Mouse (Mus musculus) midbrain, embryonic 14.5 days (tissue): ENCODE measurements around the gene B4gat1. TPM values are rescaled to one million over a fixed set of nuclear protein-coding genes. Genes with fewer than 3 reads are reported as not detected.

Source experiments
- ATAC-seq: fragments of 200-750 bp; cut with Nextera tagmentation; 2 replicates; pipeline ENCODE4 v1.8.0; 2017; ENCODE audit warnings: moderate number of reproducible peaks, moderate library complexity; ENCODE audit not compliant: low FRiP score, low TSS enrichment
- DNase-seq: peaks from one replicate; pipeline ENCODE4 v3.0.0-alpha.2; 2015
- H3K27ac ChIP-seq: fragments of 300-500 bp; sonication (generic); replicated peaks from 2 replicates; pipeline ENCODE4 v1.5.1; 2014; ENCODE audit warnings: mild to moderate bottlenecking, low read depth, low read length, moderate library complexity
- H3K27me3 ChIP-seq: fragments of 300-500 bp; sonication (generic); 2 replicates; pipeline ENCODE4 v1.6.1; 2014; ENCODE audit warnings: low read length, control low read depth, mixed read lengths; ENCODE audit not compliant: control insufficient read depth, insufficient read depth
- H3K36me3 ChIP-seq: fragments of 300-500 bp; sonication (generic); 2 replicates; pipeline ENCODE4 v1.6.1; 2014; ENCODE audit warnings: low read length, control low read depth; ENCODE audit not compliant: control insufficient read depth, insufficient read depth
- H3K4me1 ChIP-seq: fragments of 300-500 bp; sonication (generic); 2 replicates; pipeline ENCODE4 v1.6.1; 2014; ENCODE audit warnings: mild to moderate bottlenecking, antibody characterized with exemption, low read length, control low read depth; ENCODE audit not compliant: control insufficient read depth, insufficient read depth
- H3K4me2 ChIP-seq: fragments of 300-500 bp; sonication (generic); 2 replicates; pipeline ENCODE4 v1.6.1; 2014; ENCODE audit warnings: mild to moderate bottlenecking, low read length, moderate library complexity
- H3K4me3 ChIP-seq: fragments of 300-500 bp; sonication (generic); replicated peaks from 2 replicates; pipeline ENCODE4 v1.5.1; 2014; ENCODE audit warnings: low read depth, low read length
- H3K9ac ChIP-seq: fragments of 300-500 bp; sonication (generic); replicated peaks from 2 replicates; pipeline ENCODE4 v1.6.1; 2014; ENCODE audit warnings: mild to moderate bottlenecking, low read length, moderate library complexity
- H3K9me3 ChIP-seq: fragments of 300-500 bp; sonication (generic); 2 replicates; pipeline ENCODE4 v1.6.1; 2016; ENCODE audit warnings: low read length, control low read depth, mixed read lengths; ENCODE audit not compliant: control insufficient read depth
- WGBS: fragments of 180-500 bp; shearing (Covaris S2); extraction: QIAGEN DNeasy Blood & Tissue Kit; methylation state at CpG from one replicate; pipeline ENCODE4 v1.1.7; 2014; 5-methylcytosine and 5-hydroxymethylcytosine counted together
- polyA plus RNA-seq: library from polyadenylated mRNA; unstranded; fragments of >200 nt; fragmentation: Nextera tagmentation; extraction: Ambion mirVana; gene quantifications from 2 replicates; pipeline ENCODE4 v1.2.1, GENCODE M21; 2014

The B4gat1 gene
- polyA plus RNA-seq, 1 experiment from 2014 or later, result 69.7 TPM

DNA sequence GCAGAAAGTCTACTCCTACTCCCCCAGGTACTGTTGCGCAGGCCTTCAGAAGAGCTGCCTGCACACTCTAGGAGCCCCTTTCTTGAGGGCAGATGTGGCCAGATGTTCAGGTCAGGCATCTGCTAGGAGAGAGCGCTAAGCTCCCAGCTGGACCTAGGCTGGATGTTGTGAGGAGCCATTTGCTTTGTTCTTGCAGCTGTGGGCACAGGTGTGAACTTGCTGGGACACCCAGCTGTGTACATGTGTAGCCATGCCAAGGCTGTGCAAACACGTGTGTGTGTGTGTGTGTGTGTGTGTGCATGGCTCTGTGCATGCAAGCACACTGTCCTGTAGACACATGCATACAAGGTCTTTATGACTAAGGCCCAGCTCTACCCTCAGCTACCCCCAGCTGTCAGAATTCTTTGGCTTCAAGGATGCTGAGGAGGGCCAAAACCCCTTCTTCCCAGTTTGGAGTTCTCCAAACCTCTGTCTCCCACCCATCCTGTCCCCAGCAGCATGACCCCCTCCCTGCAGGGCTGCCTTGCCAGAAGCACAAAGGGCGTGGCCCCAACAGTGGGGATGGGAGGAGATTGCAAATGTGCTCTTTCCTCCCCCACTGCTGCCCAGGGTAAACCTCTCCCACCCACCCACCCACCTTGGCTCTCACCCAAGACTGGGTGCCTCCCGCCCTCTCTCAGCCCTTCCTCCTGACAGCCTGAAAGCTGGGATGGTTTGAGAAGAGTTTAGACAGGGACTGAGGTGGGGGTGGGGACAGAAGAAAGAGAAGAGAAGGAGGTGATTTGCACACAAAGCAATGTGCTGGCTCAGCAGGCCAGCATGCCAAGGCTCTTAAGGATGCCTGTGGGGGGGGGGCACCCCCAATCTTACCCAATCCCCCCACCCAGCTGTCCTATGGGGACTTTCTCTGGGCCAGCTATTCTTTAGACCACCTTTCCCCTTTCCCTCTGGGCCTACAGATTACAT lies 22.0 kb downstream of the B4gat1 start:
- Histone ChIP-seq H3K4me1 (0 out of 2 replicates have a peak, but pooled peaks cover 8% of the 10 kb centered on the region), H3K27me3 (no peaks in the 10 kb centered on the region), H3K4me2 (no peak overlapping the region), H3K27ac (no peak overlapping the region), H3K36me3 (no peaks in the 10 kb centered on the region), H3K9ac (no peak overlapping the region), H3K4me3 (no peak overlapping the region), H3K9me3 (no peaks in the 10 kb centered on the region)
- ATAC-seq, result no peak
- no peak for DNase-seq
- WGBS, result 51% methylated on average over 5 of the region's 5 CpGs

DNA sequence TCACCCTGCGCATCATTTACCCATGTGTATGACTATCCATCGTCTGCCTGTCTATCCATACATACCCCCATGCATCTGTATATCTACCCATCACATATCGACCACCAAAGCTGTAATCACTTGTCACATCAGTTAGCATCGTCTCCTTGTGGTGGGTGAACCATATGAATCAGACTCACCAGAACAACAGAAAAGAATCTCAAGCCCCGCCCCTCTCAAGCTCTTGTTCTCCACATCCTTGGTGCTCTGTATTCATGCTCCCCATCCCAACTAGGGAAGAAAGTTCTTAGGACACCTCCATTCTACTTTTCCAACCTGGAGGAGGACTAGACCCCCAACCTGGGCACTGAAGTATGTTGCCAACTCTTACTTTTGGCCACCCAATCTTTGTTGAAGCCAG lies 23.4 kb downstream of the B4gat1 start:
- no peak for ATAC-seq
- no peak for DNase-seq
- 83% methylated on average over 5 of the region's 5 CpGs for WGBS

DNA sequence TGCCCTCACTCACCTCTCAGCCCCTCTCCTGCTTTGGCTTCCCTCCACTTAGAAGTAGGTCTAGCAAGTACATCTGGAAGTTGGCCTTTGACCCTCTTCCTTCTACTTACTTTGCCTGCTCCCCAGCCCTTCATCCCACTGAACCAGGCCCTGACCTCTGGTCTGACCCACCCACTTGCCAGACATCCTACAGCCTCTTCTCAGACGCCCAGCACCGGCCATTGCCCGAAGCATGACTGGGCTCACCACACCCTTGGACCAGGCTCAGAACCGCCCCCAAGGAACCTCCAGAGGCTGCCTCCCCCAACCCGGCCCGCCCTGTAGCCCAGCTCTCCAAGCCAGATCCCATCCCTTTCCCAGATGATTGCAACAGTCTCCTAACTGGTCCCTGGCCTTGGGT lies 23.8 kb downstream of the B4gat1 start:
- ATAC-seq, result no peak

More for the DNA sequence above, 23.4 kb downstream of the B4gat1 start:
- H3K9ac ChIP-seq, result no peak overlapping the region
- peaks cover 3% of the 10 kb centered on the region; the same call in 1 of the 2 replicates for H3K27me3 ChIP-seq
- no peak overlapping the region for H3K4me2 ChIP-seq
- no peak overlapping the region for H3K4me3 ChIP-seq
- H3K4me1 ChIP-seq, result 0 out of 2 replicates have a peak, but pooled peaks cover 8% of the 10 kb centered on the region
- no peaks in the 10 kb centered on the region for H3K9me3 ChIP-seq
- H3K36me3 ChIP-seq, result no peaks in the 10 kb centered on the region
- no peak overlapping the region for H3K27ac ChIP-seq

DNA sequence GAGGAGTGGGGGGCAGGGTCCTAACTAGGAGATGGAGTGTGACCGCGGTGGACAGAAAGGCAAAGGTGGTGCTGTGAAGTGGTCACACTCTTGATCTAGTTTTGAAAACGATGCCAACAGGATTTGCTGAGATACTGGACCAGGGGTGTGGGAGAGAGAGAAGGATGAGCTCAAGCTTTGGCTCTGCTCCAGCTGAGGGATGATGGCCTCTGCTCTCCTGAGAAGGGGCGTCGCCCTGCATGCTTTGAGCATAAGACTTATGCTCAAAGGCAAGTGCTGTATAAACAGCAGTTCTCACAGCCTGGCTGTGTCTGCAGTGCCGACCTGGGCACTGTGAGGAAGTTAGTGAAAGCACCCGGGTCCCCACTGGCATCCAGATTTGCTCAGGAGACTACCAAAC lies 26.5 kb downstream of the B4gat1 start:
- DNase-seq, result no peak
- Histone ChIP-seq H3K27ac (no peak overlapping the region), H3K4me3 (no peak overlapping the region), H3K27me3 (peaks cover 32% of the 10 kb centered on the region), H3K4me2 (no peak overlapping the region), H3K9ac (no peak overlapping the region), H3K9me3 (no peaks in the 10 kb centered on the region), H3K4me1 (peaks cover 16% of the 10 kb centered on the region), H3K36me3 (no peaks in the 10 kb centered on the region)
- no peak for ATAC-seq
- WGBS, result 76% methylated on average over 7 of the region's 7 CpGs

More for the DNA sequence above, 23.8 kb downstream of the B4gat1 start:
- no peak overlapping the region for H3K27ac ChIP-seq
- no peak overlapping the region for H3K4me3 ChIP-seq
- no peak for DNase-seq
- 87% methylated on average over 6 of the region's 6 CpGs for WGBS
- peaks cover 10% of the 10 kb centered on the region; the same call in 1 of the 2 replicates for H3K4me1 ChIP-seq
- peaks cover 6% of the 10 kb centered on the region; the same call in 1 of the 2 replicates for H3K27me3 ChIP-seq
- H3K4me2 ChIP-seq, result no peak overlapping the region
- no peaks in the 10 kb centered on the region for H3K36me3 ChIP-seq
- no peak overlapping the region for H3K9ac ChIP-seq
- no peaks in the 10 kb centered on the region for H3K9me3 ChIP-seq

DNA sequence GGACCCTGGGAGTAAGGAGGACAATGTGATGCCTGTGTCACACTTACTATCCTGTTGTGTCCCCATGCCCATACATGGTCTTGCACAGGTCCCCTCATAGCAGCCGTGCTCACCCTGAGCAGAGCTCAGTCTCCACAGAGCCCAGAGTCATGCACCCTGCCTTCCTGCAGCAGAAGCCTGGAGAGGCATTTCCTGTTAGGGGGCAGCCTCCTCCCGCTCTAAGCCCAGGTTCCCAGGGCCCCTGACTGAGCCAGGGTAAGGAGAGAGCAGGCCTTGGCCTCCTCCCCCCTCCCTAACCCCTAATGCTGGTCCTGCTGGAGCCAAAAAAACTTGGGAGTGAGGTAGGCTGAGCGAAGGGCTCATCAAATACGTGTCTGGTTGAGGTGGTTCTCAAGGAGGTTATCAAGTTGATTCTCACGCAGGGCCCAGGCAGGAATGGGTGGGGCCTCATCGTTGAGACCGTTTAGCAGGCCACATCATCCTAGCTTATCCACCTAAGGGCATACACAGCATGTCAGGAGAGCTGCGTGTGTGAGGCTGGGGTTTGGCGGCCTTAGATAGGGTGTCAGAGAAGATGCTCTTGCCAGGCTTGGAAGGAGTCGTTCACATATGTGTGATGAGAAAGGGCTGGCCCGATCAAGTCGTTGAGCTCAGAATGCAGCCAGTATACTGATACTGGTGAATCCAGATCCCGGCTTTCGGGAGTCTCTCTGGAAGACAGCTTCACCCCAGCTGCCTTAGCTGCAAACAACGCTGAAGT lies 28.6 kb downstream of the B4gat1 start:
- DNase-seq, result no peak

DNA sequence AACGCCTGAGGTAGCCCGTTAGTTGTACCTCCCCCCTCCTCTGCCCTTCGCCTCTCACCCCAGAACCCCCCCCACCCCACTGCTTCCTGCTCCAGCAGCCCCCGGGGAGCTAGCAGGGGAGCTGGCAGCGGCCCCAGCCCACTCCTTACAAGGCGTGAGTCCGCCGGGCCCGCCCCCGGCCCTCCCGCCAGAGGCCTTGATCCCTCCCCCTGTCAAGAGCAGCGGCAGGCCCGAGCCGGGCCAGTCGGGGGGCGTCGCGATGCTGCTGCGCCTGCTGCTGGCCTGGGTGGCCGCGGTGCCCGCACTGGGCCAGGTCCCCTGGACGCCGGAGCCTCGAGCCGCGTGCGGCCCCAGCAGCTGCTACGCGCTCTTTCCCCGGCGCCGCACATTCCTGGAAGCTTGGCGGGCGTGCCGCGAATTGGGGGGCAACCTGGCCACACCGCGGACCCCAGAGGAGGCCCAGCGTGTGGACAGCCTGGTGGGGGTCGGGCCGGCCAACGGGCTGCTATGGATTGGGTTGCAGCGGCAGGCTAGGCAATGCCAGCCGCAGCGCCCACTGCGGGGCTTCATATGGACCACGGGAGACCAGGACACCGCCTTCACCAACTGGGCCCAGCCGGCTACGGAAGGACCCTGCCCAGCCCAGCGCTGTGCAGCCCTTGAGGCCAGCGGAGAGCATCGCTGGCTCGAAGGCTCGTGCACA lies 29.4 kb downstream of the B4gat1 start, which contains the start of gene Cd248:
Cd248 (plus strand) TSS at position 212 of the 703 bp plus-strand sequence.
- ATAC-seq (no peak), DNase-seq (peak; percentile 69)
- no peaks in the 10 kb centered on the region for H3K36me3 ChIP-seq

More for the DNA sequence above, 28.6 kb downstream of the B4gat1 start:
- 13% methylated on average over 15 of the region's 15 CpGs for WGBS
- peak overlapping the region; percentile 72 for H3K4me2 ChIP-seq
- H3K27me3 ChIP-seq, result peaks cover 33% of the 10 kb centered on the region
- peak overlapping the region; percentile 57; the same call in 1 of the 2 replicates for H3K9ac ChIP-seq
- no peak overlapping the region for H3K27ac ChIP-seq
- H3K4me3 ChIP-seq, result peak overlapping the region; percentile 33
- no peak for ATAC-seq
- H3K4me1 ChIP-seq, result peaks cover 28% of the 10 kb centered on the region
- H3K36me3 ChIP-seq, result no peaks in the 10 kb centered on the region
- no peaks in the 10 kb centered on the region for H3K9me3 ChIP-seq

DNA sequence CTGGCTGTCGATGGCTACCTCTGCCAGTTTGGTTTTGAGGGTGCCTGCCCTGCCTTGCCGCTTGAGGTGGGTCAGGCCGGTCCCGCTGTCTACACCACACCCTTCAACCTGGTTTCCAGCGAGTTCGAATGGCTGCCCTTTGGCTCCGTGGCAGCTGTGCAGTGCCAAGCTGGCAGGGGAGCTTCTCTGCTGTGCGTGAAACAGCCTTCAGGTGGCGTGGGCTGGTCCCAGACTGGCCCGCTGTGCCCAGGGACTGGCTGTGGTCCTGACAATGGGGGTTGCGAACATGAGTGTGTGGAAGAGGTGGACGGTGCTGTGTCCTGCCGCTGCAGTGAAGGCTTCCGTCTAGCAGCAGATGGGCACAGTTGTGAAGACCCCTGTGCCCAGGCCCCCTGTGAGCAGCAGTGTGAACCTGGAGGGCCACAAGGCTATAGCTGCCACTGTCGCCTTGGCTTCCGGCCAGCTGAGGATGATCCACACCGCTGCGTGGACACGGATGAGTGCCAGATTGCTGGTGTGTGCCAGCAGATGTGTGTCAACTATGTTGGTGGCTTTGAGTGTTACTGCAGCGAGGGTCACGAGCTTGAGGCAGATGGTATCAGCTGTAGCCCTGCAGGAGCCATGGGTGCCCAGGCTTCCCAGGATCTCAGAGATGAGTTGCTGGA lies 30.1 kb downstream of the B4gat1 start:
- Histone ChIP-seq H3K27me3 (peaks cover 33% of the 10 kb centered on the region), H3K4me3 (peak overlapping the region; percentile 33), H3K9ac (peak overlapping the region; percentile 57; the same call in 1 of the 2 replicates), H3K4me2 (peak overlapping the region; percentile 72), H3K36me3 (no peaks in the 10 kb centered on the region), H3K9me3 (no peaks in the 10 kb centered on the region), H3K4me1 (peaks cover 31% of the 10 kb centered on the region), H3K27ac (no peak overlapping the region)
- no peak for DNase-seq
- WGBS, result 37% methylated on average over 21 of the region's 21 CpGs
- no peak for ATAC-seq

More for the DNA sequence above, 29.4 kb downstream of the B4gat1 start, which contains the start of gene Cd248:
- Histone ChIP-seq H3K27me3 (peaks cover 33% of the 10 kb centered on the region), H3K4me1 (peaks cover 31% of the 10 kb centered on the region), H3K27ac (no peak within 1 kb of the TSS), H3K4me2 (peak within 1 kb of the TSS; percentile 72), H3K9me3 (no peaks in the 10 kb centered on the region), H3K4me3 (peak within 1 kb of the TSS; percentile 33), H3K9ac (peak within 1 kb of the TSS; percentile 57)
- WGBS, result 2% methylated on average over 56 of the region's 56 CpGs
